Mouse (Mus musculus): Measurements from ENCODE around the gene Hmcn2. TPM values are rescaled to one million over a fixed set of nuclear protein-coding genes. Genes with fewer than 3 reads are reported as not detected.

Hmcn2 gene
- total RNA-seq, 2 experiments from 2014 or later: 0.73 to 1.5 TPM

GRCm38 (mm10) chr2:31381292-31381846 is 67.2 kb downstream of the Hmcn2 start:
- DNase-seq (ENCODE audit: low spot score in 2 of 2): peak; percentile 33 to 42

GRCm38 (mm10) chr2:31382952-31383351 is 68.7 kb downstream of the Hmcn2 start:
- peak; percentile 57 to 58 for DNase-seq (ENCODE audit: low spot score in 2 of 2)

- DNase-seq (ENCODE audit: low spot score in 2 of 2): no peak
These were observed 102.8 kb downstream of the Hmcn2 start for GRCm38 (mm10) chr2:31416968-31417367.

- DNase-seq (ENCODE audit: low spot score in 2 of 2): peak in 1 of 2 experiments; percentile 15
These were observed 103.8 kb downstream of the Hmcn2 start for GRCm38 (mm10) chr2:31418021-31418420.

GRCm38 (mm10) chr2:31418571-31418970 is 104.4 kb downstream of the Hmcn2 start:
- no peak for DNase-seq (ENCODE audit: low spot score in 2 of 2)

- DNase-seq (ENCODE audit: low spot score in 2 of 2): no peak
These were observed 106.7 kb downstream of the Hmcn2 start for GRCm38 (mm10) chr2:31420914-31421313.

- no peak for DNase-seq (ENCODE audit: low spot score in 2 of 2)
These were observed 108.4 kb downstream of the Hmcn2 start for GRCm38 (mm10) chr2:31422576-31422975.

- no peak for DNase-seq (ENCODE audit: low spot score in 2 of 2)
These were observed 117.3 kb downstream of the Hmcn2 start for GRCm38 (mm10) chr2:31431477-31431876.

- DNase-seq (ENCODE audit: low spot score in 2 of 2): no peak
These were observed 120.5 kb downstream of the Hmcn2 start for GRCm38 (mm10) chr2:31434746-31435145.

GRCm38 (mm10) chr2:31435567-31435966 is 121.4 kb downstream of the Hmcn2 start:
- DNase-seq (ENCODE audit: low spot score in 2 of 2): peak; percentile 57

- no peak for DNase-seq (ENCODE audit: low spot score in 2 of 2)
These were observed 123.4 kb downstream of the Hmcn2 start for GRCm38 (mm10) chr2:31437480-31438245.

- no peak for DNase-seq (ENCODE audit: low spot score in 2 of 2)
These were observed 125.4 kb downstream of the Hmcn2 start for GRCm38 (mm10) chr2:31439576-31439975.

GRCm38 (mm10) chr2:31442480-31443160 is 128.4 kb downstream of the Hmcn2 start:
- DNase-seq (ENCODE audit: low spot score in 2 of 2): no peak

- no peak for DNase-seq (ENCODE audit: low spot score in 2 of 2)
These were observed 131.8 kb downstream of the Hmcn2 start for GRCm38 (mm10) chr2:31446036-31446435.

GRCm38 (mm10) chr2:31446456-31446855 is 132.2 kb downstream of the Hmcn2 start:
- DNase-seq (ENCODE audit: low spot score in 2 of 2): no peak

- DNase-seq (ENCODE audit: low spot score in 2 of 2): no peak
These were observed 133.3 kb downstream of the Hmcn2 start for GRCm38 (mm10) chr2:31447536-31447935.

GRCm38 (mm10) chr2:31448756-31449440 is 134.7 kb downstream of the Hmcn2 start:
- DNase-seq (ENCODE audit: low spot score in 2 of 2): no peak

GRCm38 (mm10) chr2:31449441-31449815 is 135.2 kb downstream of the Hmcn2 start:
- DNase-seq (ENCODE audit: low spot score in 2 of 2): no peak

- no peak for DNase-seq (ENCODE audit: low spot score in 2 of 2)
These were observed 135.7 kb downstream of the Hmcn2 start for GRCm38 (mm10) chr2:31449902-31450301.

- no peak for DNase-seq (ENCODE audit: low spot score in 2 of 2)
These were observed 136.4 kb downstream of the Hmcn2 start for GRCm38 (mm10) chr2:31450661-31451060.

- DNase-seq (ENCODE audit: low spot score in 2 of 2): no peak
These were observed 137.3 kb downstream of the Hmcn2 start for GRCm38 (mm10) chr2:31451530-31451929.

- no peak for DNase-seq (ENCODE audit: low spot score in 2 of 2)
These were observed 138.8 kb downstream of the Hmcn2 start for GRCm38 (mm10) chr2:31453011-31453410.
